Mouse (Mus musculus) forebrain, embryonic 12.5 days (tissue): ENCODE results near the gene Tceal3. TPM values are rescaled to one million over a fixed set of nuclear protein-coding genes. Genes with fewer than 3 reads are reported as not detected.
"Not testable (repeated sequence)": the region's sequence is repeated elsewhere in the genome, so short reads cannot be mapped to it uniquely, and the experiment has no call there.

Experiments used
- ATAC-seq: fragments of 200-750 bp; cut with Nextera tagmentation; 2 replicates; pipeline ENCODE4 v1.8.0; 2017; ENCODE audit warnings: moderate TSS enrichment; ENCODE audit not compliant: low FRiP score
- H3K27ac ChIP-seq: fragments of 300-500 bp; sonication (generic); 2 replicates; pipeline ENCODE4 v1.5.1; 2016; ENCODE audit warnings: mild to moderate bottlenecking
- H3K27me3 ChIP-seq: fragments of 300-500 bp; sonication (generic); 2 replicates; pipeline ENCODE4 v1.6.1; 2016; ENCODE audit warnings: mild to moderate bottlenecking
- H3K36me3 ChIP-seq: fragments of 300-500 bp; sonication (generic); replicated peaks from 2 replicates; pipeline ENCODE4 v1.6.1; 2016; ENCODE audit warnings: mild to moderate bottlenecking
- H3K4me1 ChIP-seq: fragments of 300-500 bp; sonication (generic); 2 replicates; pipeline ENCODE4 v1.6.1; 2016
- H3K4me2 ChIP-seq: fragments of 300-500 bp; sonication (generic); 2 replicates; pipeline ENCODE4 v1.6.1; 2016; ENCODE audit warnings: mild to moderate bottlenecking, moderate library complexity
- H3K4me3 ChIP-seq: fragments of 300-500 bp; sonication (generic); replicated peaks from 2 replicates; pipeline ENCODE4 v1.5.1; 2016; ENCODE audit warnings: mild to moderate bottlenecking
- H3K9ac ChIP-seq: fragments of 300-500 bp; sonication (generic); 2 replicates; pipeline ENCODE4 v1.6.1; 2016; ENCODE audit warnings: mild to moderate bottlenecking
- H3K9me3 ChIP-seq: fragments of 300-500 bp; sonication (generic); 2 replicates; pipeline ENCODE4 v1.6.1; 2016
- WGBS: fragments of 180-500 bp; shearing (Covaris S2); methylation state at CpG from one replicate; pipeline ENCODE4 v1.1.7; 2016; 5-methylcytosine and 5-hydroxymethylcytosine counted together
- polyA plus RNA-seq: library from polyadenylated mRNA; unstranded; fragments of >200 nt; fragmentation: Nextera tagmentation; extraction: Ambion mirVana; gene quantifications from 2 replicates; pipeline ENCODE4 v1.2.1, GENCODE M21; 2016

Gene Tceal3
- polyA plus RNA-seq, 1 experiment from 2014 or later: 29.2 TPM

DNA sequence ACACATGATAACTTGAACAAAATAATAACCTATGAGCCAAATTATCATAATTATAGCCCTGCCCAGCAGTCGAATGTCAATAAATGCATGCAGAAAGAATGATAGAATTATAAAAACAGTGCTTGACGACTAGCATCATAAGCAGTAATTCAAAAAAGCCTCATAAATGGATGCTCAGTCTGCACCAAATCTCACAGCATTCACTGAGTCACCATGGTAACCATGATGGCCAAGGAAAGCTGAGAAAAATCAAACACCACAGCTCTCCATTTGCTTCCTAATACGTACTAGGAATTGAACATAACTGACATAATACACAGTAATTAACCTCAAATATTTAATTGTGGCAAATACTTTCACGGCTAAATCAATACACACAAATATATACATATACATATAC, 44.5 kb downstream of the Tceal3 start:
- Histone ChIP-seq H3K36me3 (no peaks in the 10 kb centered on the region), H3K27ac (no peak overlapping the region), H3K4me2 (no peak overlapping the region), H3K9me3 (no peaks in the 10 kb centered on the region), H3K4me1 (no peaks in the 10 kb centered on the region), H3K4me3 (no peak overlapping the region), H3K9ac (no peak overlapping the region), H3K27me3 (no peaks in the 10 kb centered on the region)
- WGBS: 64% methylated on average over 4 of the region's 4 CpGs
- no peak for ATAC-seq

DNA sequence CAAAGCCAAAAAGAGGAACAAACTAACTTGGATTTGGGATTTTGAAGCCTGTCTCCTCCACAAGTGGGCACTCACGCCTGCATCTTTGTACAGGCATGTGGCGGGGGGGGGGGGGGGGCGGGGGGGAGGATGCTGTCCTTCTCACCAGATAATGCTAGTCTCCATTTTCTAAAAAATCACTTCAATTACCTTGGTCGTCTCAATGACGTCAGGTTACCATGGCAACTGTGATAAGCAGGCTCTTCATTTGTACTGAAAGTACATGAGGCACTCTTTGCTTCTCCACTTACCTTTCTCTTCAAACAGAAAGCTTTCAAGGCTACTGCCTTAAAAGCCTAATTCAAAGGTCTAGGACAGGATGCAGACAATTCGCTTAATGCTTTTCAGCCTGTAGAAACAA, 49.1 kb downstream of the Tceal3 start:
- Histone ChIP-seq H3K4me3 (no peak overlapping the region), H3K27me3 (no peaks in the 10 kb centered on the region), H3K9me3 (no peaks in the 10 kb centered on the region), H3K27ac (no peak overlapping the region), H3K4me1 (no peaks in the 10 kb centered on the region), H3K9ac (no peak overlapping the region), H3K36me3 (no peaks in the 10 kb centered on the region), H3K4me2 (no peak overlapping the region)
- ATAC-seq: 0 out of 2 replicates have a peak, but pooled peaks have one; percentile 49
- WGBS: 24% methylated on average over 6 of the region's 6 CpGs

DNA sequence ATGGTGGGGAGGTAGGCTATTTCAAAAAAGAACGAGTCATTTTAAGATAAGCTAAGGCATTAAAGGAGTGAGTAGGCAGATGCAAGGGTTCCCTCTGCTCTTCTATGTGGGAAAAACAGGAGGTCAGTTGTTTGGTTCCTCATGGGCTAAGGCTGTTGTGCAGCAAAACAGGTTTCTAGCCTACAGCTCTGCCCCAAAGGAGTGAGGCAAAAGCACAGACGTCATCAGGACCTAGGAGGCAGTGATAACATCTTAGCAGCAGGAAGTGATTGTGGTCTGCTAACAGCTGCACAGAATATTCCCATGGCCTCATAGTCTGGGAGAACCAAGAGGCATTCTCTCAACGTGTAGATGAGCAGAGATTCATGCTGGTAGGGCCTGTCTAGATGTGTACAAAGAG, 55.2 kb downstream of the Tceal3 start:
- ATAC-seq, H3K9ac ChIP-seq, H3K9me3 ChIP-seq, H3K4me1 ChIP-seq, H3K27me3 ChIP-seq, H3K27ac ChIP-seq, H3K36me3 ChIP-seq, H3K4me3 ChIP-seq, H3K4me2 ChIP-seq: not testable (repeated sequence)
- WGBS: 52% methylated on average over 3 of the region's 3 CpGs

DNA sequence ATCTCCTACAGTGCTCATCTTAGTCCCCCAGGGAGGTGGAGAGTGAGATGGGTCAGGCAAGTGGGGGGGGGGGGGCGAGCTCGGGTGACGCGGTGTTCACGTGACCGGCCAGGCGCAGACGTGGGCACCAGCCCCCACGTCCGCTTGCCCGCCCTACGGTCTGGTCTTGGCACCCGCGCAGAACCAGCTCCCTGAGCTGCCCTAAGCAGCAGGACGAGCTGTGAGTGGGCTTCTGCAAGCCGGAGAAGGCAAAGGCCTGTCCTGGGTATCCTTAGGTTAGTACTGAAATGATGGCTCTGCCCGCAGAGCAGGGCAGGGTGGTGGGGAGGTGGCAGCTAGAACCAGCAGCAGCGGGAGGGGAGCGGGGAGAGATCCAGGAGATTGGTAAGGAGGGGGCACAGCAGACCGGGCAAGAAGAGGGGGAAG, 75.7 kb downstream of the Tceal3 start:
- H3K27me3 ChIP-seq: no peaks in the 10 kb centered on the region; the same call in 1 of the 2 replicates
- H3K4me2 ChIP-seq: peak overlapping the region; percentile 60
- whole genome bisulfite sequencing: 31% methylated on average over 18 of the region's 20 CpGs
- H3K9me3 ChIP-seq: no peaks in the 10 kb centered on the region
- H3K4me1 ChIP-seq: no peaks in the 10 kb centered on the region
- H3K4me3 ChIP-seq: peak overlapping the region; percentile 50
- H3K9ac ChIP-seq: peak overlapping the region; percentile 63
- ATAC-seq: peak; percentile 78
- H3K36me3 ChIP-seq: no peaks in the 10 kb centered on the region
- H3K27ac ChIP-seq: no peak overlapping the region

DNA sequence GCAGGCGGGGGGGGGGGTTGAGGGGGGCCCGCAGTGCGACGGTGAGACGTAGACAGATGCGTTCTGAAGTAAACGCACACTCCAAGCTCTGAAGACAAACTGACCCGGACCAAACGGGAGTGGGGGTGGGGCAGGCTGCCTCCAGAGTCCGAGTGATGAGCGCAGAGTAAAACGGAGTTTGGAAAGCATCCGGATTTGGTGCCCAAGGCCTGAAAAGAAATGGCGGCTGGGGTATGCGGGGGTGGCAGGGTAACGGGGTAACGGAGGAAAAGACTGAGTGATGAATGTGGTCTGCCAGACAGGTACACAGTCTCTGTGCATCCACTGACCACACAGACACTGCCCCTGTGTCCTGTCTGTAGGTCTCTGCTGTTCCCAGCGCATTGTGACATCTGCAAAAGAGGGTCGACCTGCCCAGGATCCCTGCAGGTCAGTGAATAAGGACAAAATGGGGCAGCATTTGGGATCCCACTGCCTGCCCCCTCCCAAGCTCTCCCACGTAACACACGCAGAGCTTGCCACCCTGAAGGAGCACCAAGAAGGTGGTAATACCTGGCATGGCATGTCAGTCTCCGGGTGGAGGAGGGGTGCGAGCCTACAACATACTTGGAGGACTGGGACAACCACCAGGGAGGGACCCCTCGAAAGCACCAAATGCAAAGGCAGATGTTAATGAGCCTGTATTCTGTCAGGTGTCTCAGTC, 76.3 kb downstream of the Tceal3 start:
- Histone ChIP-seq H3K4me3 (peak overlapping the region; percentile 50), H3K9ac (peak overlapping the region; percentile 63), H3K4me2 (peak overlapping the region; percentile 60)
- H3K9me3 ChIP-seq, H3K27ac ChIP-seq, H3K27me3 ChIP-seq, H3K36me3 ChIP-seq, H3K4me1 ChIP-seq: not testable (repeated sequence)
- 26% methylated on average over 23 of the region's 24 CpGs for WGBS
- peak; percentile 58; the same call in 1 of the 2 replicates for ATAC-seq

- H3K27me3 ChIP-seq: no peaks in the 10 kb centered on the region; the same call in 1 of the 2 replicates
Measured at GRCm38 (mm10) chrX:136668794-136669193, 78.2 kb downstream of the Tceal3 start.

GRCm38 (mm10) chrX:136680989-136681388, 90.3 kb downstream of the Tceal3 start:
- no peak overlapping the region for H3K4me3 ChIP-seq
- H3K9me3 ChIP-seq: no peaks in the 10 kb centered on the region
- H3K9ac ChIP-seq: no peak overlapping the region
- H3K27ac ChIP-seq: no peak overlapping the region
- no peaks in the 10 kb centered on the region for H3K36me3 ChIP-seq
- H3K4me1 ChIP-seq: no peaks in the 10 kb centered on the region
- WGBS: 77% methylated on average over 3 of the region's 3 CpGs
- H3K27me3 ChIP-seq: no peaks in the 10 kb centered on the region
- H3K4me2 ChIP-seq: no peak overlapping the region
- ATAC-seq: no peak

More at GRCm38 (mm10) chrX:136668794-136669193, 78.2 kb downstream of the Tceal3 start:
- Histone ChIP-seq H3K4me3 (no peak overlapping the region), H3K36me3 (no peaks in the 10 kb centered on the region), H3K4me2 (no peak overlapping the region), H3K9me3 (no peaks in the 10 kb centered on the region), H3K9ac (no peak overlapping the region), H3K4me1 (no peaks in the 10 kb centered on the region), H3K27ac (no peak overlapping the region)
- WGBS: 66% methylated on average over 2 of the region's 2 CpGs
- ATAC-seq: no peak

DNA sequence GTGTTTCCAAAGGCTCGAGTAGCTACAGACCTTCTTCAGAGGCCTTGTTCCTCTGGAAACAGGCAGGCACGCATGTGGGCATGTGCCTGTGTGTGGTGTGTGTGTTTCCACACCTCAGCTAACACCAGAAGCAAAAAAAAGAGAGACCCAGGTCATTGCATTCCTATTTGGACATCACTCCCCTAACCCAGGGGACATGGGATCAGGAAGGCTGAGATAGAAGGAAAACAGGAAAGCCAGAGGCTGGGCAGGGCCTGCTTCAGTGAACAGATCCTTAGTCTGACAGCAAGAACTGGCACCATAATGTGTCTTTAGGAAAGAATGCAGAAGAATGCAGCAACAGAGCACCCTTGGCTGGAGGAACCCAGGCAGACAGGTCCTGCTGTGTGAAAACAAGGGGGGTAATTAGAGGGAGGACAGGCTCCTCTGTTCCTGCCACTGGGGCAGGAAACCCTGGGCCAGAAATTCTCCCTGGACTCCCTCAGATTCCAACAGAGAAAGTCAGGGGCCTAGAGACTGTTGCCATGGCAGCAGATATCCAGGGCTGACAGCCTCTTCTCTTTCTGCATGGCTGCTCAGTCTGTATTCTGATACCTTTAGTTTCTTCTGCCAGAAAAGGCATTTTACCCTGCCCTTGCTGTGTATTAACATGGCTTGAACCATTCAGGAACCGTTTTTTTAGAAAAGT, 101.1 kb downstream of the Tceal3 start:
- H3K9ac ChIP-seq, H3K4me1 ChIP-seq, H3K27me3 ChIP-seq, H3K9me3 ChIP-seq, H3K36me3 ChIP-seq, H3K4me2 ChIP-seq, H3K4me3 ChIP-seq: not testable (repeated sequence)
- 0 out of 2 replicates have a peak overlapping the region, but pooled peaks have one; percentile 31 for H3K27ac ChIP-seq
- peak; percentile 92 for ATAC-seq
- WGBS: 37% methylated on average over 3 of the region's 3 CpGs

DNA sequence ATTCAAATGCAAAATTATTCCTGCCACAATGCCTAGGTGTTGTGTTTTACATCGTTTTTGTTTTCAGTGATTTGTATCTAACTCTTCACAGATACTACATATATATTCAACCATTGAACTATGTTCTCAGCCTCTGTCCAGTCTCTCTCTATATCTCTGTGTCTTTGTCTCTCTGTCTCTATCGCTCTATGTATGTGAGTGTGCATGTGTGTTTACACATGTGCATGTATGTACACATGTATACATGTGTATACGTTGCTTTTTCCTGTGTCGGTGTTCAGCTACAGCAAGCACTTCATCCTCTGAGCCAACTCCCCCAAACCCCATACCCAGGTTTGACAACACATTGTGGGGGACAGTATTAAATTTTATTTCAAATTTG, 101.6 kb downstream of the Tceal3 start:
- Histone ChIP-seq H3K27ac (0 out of 2 replicates have a peak overlapping the region, but pooled peaks have one; percentile 19), H3K9ac (no peak overlapping the region), H3K27me3 (no peaks in the 10 kb centered on the region), H3K4me1 (0 out of 2 replicates have a peak, but pooled peaks cover 3% of the 10 kb centered on the region), H3K4me3 (no peak overlapping the region), H3K4me2 (no peak overlapping the region), H3K9me3 (no peaks in the 10 kb centered on the region), H3K36me3 (no peaks in the 10 kb centered on the region)
- no peak for ATAC-seq
- 62% methylated on average over 4 of the region's 4 CpGs for WGBS

- H3K27ac ChIP-seq: no peak overlapping the region
Measured at GRCm38 (mm10) chrX:136693196-136693595, 102.6 kb downstream of the Tceal3 start.

GRCm38 (mm10) chrX:136707446-136708167, 117.0 kb downstream of the Tceal3 start, which contains the start of gene Tceal1:
Gene Tceal1 (plus strand): TSS chrX:136707982.
- H3K36me3 ChIP-seq: no peaks in the 10 kb centered on the region
- no peaks in the 10 kb centered on the region for H3K9me3 ChIP-seq
- peak within 1 kb of the TSS; percentile 56 for H3K4me2 ChIP-seq
- no peaks in the 10 kb centered on the region for H3K4me1 ChIP-seq
- peak within 1 kb of the TSS; percentile 88 for H3K27ac ChIP-seq
- peak within 1 kb of the TSS; percentile 63 for H3K9ac ChIP-seq
- WGBS: 30% methylated on average over 15 of the region's 15 CpGs
- 0 out of 2 replicates have a peak, but pooled peaks cover 3% of the 10 kb centered on the region for H3K27me3 ChIP-seq
- peak within 1 kb of the TSS; percentile 50 for H3K4me3 ChIP-seq
- peak; percentile 96 for ATAC-seq

More at GRCm38 (mm10) chrX:136693196-136693595, 102.6 kb downstream of the Tceal3 start:
- no peak overlapping the region for H3K9ac ChIP-seq
- no peak overlapping the region for H3K4me3 ChIP-seq
- no peaks in the 10 kb centered on the region for H3K36me3 ChIP-seq
- ATAC-seq: no peak
- no peaks in the 10 kb centered on the region for H3K27me3 ChIP-seq
- 0 out of 2 replicates have a peak, but pooled peaks cover 3% of the 10 kb centered on the region for H3K4me1 ChIP-seq
- 76% methylated on average over 5 of the region's 5 CpGs for WGBS
- no peak overlapping the region for H3K4me2 ChIP-seq
- no peaks in the 10 kb centered on the region for H3K9me3 ChIP-seq

DNA sequence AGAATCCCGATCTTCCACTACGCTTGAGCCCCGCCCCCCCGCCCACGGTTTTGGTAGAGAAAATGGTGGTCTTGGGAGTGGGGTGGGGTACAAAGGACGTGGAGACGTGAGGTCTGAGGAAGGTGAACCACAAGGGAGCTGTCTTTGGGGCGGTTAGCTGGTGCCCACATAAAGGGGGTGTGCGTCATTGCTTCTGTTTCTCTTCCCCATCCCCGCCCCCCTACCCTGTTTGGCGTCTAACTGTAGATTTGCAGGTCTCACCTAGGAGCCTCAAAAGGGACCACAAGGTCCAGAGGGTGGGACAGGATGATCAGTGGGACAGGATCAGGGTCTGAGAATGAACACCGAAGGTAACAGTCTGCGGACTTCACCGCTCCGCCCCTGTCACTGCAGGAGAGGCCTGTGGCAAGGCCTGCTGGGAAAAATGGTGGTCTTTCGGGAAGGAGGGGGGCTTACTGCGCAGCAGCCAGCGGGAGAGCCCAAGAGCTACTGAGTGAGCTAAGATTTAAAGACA, 117.6 kb downstream of the Tceal3 start:
- Histone ChIP-seq H3K27me3 (0 out of 2 replicates have a peak, but pooled peaks cover 3% of the 10 kb centered on the region), H3K9me3 (no peaks in the 10 kb centered on the region), H3K27ac (peak overlapping the region; percentile 88), H3K36me3 (no peaks in the 10 kb centered on the region), H3K4me1 (no peaks in the 10 kb centered on the region), H3K4me2 (peak overlapping the region; percentile 56), H3K9ac (peak overlapping the region; percentile 63), H3K4me3 (peak overlapping the region; percentile 50)
- ATAC-seq: peak; percentile 93
- WGBS: 21% methylated on average over 18 of the region's 18 CpGs
